Mouse (Mus musculus): ENCODE results near the gene Tmem205.

Gene Tmem205

DNA sequence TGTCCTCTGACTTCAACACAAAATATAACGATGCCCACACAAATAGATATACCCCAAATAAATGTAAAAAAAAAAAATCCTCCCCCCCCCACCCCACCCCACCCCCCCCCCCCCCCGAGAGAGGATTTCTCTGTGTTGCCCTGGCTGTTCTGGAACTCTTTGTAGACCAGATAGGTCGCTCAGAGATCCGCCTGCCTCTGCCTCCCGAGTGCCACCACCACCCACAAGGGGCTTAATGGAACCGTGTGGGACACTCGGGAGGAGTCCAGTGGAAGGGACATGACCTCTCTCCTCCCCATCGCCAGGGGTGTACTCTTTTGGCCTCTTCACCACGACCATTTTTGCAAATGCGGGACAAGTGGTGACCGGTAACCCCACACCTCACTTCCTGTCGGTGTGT is 15.7 kb upstream of the Tmem205 start:
- no peak for DNase-seq

DNA sequence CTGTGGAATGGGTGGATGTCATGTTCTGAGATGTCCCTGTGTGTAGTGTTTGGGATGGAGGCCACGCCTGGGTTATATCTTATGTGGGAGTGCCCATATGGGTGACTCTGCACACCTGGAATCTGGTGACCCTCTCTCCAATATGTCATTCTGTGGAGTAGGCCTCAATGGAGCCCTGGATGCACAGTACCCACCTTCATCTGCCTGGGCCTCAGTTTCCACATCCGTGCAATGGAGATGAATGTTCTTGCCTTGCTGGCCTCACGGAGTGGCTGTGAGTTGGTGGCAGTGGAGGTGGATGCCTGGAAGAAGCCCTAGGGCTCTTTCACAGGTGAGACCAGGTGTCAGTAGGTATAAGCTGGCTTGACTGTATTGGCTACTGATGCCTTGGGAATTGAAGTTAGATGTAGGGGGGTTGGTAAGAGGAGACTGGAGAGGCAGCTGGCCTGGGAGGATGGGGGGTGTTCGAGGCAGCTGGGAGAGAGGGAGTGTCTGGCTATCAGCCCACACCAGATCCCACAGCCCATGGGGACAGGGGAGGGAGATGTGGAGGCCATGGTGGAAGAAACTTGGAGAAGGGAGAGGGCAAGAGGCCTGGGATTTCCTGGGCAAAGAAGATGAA is 11.0 kb upstream of the Tmem205 start:
- DNase-seq: no peak

DNA sequence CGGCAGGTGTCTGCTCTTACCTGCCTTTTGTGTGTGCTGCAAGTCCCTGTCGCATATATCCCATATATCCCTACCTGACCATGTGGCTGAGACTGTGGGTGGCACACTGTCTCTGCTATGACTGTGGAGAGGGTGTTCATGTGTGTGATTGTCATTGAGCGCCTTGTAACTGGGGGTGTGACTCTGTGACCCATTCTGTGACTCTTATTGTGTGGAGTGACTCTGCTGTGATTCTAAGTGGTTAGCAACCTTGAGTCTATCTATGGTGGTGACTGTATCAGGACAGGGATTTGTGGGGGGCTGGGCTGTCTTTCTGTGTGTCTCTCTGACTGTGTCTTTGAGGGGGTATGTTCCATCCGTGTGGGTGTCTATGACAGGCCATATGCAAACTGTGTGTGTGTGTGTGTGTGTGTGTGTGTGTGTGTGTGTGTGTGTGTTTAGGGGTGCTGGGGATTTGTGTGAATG is 10.4 kb upstream of the Tmem205 start:
- DNase-seq: no peak

DNA sequence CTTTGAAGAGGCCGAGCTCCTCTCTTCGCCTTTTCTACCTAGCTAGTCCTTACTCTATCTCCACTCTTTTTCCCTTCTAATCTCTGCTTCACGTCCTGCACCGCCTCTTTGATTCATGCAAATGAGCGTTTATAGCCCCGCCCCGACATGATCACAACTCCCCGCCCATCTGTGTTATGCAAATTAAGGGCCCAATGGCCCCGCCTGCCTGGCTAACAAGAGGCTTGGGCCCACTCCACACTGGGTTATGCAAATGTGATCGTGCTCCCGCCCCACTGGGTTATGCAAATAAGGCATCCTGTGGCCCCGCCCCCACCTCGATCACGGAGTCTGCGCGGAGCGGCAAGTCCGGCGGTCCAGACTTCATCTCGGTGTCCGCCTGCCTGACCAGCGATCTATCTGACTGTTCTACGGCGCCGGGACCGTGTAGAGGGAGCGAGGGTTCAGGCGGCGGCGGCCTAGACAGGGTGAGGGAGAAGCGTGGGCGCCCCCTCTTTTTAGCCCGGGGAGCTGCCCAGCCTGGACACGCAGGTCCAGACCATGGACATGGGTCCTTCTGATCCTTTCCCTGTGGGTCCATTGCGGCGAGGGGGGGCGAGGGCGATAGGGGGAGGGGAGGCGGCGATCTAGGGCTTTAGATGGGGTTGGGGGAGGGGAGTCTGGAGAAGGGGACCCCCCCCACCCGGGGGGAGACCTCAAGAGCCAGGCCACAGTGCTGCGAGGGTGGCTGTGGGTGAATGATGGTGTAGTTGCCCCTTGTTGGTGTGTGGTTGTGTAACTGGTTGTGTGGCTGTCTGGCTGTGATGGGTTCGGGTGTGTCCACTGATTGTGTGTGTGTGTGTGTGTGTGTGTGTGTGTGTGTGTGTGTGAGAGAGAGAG is 9.6 kb upstream of the Tmem205 start, which contains the start of gene Plppr2:
Plppr2 (plus strand) TSS at position 342 of the 879 bp plus-strand sequence.
- peak; percentile 86 for DNase-seq

DNA sequence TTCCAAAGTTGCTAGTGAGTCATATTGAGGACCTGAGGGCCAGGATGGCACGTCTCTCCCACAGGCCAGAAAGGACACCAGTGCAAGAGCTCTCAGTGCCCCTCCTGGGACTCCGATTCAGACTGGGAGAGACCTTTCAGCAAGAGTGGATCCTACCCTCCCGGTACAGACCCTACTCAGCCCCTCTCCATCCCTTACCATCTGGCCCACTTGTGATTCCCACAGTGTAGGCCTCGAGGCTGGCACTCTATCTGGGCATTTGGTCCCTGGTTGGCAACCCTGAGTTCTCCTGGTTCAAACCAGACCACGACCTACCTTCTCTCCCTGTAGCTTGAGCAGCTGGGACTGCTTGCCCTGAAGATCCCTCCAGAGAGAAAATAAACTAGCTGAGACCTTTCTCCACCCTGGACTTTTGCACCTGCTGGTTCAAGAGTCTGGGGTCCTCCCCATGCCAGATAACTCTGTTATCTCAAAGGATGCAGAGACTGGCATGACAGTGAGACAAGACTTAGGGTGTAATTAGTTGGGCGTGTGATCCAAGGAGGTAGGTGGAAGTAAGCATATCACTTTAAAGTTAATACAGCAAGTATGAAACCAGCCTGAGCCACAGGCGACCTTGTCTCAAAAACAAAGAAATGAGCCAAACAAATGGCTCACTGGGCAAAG is 8.2 kb upstream of the Tmem205 start:
- no peak for DNase-seq

DNA sequence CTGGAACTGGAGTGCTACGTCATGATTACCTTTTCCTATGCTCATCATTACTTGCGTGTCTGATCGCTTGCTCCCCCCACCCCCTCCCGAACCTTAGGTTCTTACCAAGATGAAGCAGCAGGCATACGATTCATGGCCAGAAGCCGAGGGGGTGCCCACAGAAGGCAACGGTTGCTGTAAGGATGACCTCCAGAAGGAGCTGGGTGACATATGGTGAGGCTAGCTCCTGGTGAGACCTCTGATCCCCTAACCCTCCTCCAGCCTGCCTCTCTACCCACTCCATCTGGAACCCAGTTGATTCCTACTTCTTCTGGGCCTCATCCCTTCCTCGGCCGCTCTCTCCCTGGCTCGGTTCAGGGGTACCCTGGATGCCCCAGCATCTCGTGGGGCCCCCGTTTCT is 6.7 kb upstream of the Tmem205 start:
- DNase-seq: no peak

DNA sequence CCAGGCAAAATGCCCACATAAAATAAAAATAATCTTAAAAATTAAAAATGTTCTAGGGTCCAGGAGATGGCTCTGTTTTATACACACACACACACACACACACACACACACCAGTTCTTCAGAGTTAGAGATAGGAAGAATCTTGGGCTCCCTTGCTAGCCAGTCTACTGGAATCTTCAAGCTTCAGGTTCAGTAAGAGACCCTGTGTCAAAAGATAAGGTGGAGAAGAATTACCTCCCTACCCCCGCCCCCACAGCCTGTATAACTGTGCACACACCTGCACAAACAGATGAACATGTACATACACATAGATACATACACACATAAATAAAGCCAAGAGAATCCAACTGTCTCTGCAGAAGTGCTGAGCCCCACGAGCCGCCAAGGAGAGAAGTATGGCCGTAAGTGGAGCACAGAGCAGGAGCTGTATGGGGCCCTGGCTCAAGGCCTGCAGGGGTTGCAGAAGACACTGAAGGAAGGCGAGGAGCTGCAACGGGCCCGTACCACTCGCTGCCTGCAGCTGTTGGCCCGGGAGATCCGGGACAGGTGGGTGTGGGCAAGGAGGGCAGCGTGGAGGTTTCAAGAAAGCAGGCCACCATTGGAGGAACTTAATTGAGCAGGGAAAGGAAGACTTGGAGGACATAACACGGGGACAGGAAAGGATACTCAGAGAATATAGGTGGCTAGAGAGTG is 5.2 kb upstream of the Tmem205 start:
- DNase-seq: no peak

DNA sequence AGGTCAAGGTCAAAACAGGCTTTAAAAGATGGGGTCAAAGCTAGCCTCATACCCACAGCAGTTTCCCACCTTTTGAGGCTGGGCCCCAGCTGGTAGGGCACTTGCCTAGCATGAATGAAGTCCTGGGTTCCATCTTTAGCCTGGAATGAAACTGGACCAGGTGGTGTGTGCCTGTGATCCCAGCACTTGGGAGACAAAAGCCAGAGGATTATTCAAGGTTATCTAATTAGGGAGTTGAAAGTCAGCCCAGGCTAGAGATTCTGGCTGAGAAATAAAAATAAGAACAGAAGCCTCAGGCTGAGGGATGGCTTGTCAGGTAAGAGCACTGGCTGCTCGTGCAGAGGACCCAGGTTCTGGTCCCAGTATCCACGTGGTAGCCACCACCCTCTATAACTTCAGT is 4.7 kb upstream of the Tmem205 start:
- no peak for DNase-seq

DNA sequence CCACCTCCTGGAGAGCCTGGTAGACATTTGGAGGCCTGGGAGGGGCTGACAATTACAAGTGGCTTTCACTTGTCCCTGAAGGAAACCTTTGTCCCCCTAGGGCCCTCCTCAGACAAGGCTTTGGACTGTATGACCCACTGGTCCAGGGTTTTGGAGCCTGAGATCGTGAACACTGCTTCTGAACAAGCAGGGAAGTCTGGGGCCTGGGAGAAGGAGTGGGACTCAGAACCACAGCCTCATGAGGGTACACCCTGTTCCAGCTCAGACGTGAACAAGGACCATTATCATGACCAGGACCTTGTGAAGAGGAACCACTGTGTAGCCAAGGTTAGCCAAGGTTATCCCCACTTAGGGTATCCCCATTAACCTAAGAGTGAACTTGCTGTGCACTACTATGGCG is 1.9 kb upstream of the Tmem205 start:
- DNase-seq: no peak

DNA sequence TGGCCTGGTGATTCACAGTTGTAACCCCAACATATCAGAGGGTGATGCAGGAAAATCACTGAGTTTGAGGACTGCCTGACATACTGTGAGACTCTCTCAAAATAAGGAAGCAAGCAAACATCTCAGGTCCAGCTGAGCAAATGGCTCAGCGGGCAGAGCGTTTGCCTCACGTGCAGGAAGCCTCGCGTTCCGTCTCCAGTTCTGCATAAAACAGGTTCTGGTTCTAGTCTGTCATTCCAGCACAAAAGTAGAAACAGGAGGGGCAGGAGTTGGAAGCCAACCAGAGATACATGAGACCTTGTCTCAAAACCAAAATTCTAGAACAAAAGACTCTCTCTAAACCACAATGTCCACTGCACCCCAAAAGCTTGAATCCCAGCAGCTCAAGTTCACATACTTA is 572 bp downstream of the Tmem205 start:
- DNase-seq: no peak

DNA sequence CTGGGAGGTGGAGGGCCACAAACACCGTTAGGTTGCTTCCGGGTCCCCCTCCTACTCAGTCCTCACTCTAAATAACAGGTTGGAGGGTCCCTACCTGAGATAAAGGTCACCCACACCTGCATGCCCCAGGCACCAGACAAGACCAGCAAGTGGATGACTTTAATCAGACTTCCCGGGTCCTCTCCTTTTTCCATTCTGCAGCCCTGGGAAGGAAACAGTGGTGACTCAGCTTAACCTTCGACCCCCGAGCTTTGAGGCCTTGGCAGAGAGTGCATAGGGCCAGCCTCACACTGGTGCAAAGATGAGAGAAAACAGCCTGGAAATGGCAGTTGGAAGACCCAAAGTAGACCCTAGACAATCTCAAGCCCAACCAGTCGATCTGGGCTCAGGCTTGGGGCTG is 1.2 kb downstream of the Tmem205 start:
- DNase-seq: no peak

DNA sequence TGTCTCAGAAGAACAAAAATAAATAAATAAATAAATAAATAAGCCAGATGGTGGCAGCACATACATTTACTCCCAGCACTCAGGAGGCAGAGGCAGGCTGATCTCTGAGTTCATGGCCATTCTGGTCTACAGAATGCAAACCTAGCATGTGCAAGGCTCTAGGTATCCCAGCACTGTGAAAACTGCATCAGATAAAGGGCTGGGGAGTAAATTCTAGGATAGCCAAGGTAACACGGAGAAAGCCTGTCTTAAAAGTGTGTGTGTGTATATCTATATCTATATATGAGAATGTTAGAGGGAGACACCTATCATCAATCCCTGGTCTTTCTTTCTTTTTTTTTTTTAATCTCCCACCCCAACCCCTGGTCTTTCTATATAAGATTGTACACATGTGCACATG is 1.9 kb downstream of the Tmem205 start:
- DNase-seq: no peak

DNA sequence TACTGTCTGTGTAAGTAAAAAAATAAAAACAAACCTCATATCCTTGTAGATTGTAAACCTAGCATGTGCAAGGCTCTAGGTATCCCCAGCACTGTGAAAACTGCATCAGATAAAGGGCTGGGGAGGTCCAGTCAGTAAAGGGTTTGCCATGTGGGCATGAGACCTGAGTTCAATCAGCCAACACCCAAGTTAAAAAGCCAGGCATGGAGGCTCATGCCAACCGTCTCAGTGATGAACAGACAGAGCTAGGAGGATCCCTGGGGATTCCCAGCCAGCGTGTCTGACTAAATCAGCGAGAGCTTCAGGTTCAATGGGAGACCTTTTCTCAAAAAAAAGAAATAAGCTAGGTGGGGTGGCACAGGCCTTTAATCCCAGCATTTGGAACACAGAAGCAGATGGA is 2.3 kb downstream of the Tmem205 start:
- no peak for DNase-seq

DNA sequence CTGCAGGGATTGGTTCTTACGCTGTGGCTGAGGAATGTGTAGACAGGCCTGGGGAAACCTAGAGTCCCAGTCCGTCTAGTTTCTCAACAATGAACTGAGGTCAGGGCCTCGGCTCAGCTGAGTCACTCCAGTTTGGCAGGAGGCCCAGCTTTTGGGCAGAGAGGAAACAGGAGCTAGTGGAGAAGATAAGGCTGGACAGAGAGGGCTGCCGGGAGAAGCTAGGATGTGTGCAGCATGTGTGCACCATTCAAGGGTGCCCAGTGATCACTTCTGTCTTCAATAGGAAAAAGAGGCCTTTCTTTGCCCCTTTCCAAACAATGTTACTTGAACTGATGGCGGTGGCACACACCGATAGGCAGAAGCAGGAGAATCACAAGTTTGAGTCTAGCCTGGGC is 3.3 kb downstream of the Tmem205 start:
- no peak for DNase-seq

DNA sequence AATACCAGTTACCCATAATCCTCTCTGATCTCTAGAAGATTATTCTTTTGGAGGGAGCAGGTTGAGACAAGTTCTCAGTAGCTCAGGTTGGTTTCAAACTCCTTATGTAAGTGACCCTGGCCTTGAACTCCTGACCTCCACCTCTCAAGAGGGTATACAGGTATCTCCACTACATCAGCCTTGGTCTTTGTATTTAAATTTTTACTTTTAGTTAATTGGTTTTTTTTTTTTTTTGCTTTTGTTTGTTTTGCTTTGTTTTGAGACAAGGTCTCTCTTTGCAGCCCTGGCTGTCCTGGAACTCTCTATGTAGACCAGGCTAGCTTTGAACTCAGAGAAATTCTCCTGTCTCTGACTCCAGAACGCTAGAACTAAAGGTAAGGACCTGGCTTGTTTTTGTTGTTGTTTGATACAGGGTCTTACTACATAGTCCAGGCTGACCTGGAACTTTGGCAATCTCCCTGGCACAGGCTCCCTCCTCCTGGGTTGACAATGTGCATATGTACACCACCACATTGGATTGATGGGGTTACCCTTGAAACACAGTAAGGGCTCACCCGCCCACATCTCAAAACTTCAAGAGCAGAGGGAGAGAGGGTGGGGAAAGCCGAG is 3.8 kb downstream of the Tmem205 start:
- DNase-seq: no peak

DNA sequence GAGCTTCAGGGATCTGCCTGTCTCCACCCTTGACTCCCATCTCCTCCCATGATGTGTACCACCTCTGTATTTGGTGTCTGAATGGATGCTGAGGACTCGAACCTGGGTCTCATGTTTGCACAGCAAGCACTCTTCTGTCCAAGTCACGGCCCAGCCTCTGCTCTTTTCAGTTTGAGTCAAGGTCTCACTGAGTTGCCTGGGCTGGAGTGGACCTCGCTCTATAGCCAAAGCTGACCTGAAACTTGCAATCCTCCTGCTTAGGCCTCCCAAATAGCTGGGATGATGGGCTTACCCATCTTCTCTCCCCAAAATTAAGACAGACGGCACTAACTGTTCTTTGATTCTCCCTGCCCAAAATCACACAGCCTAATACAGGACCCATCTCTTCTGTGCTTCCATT is 4.3 kb downstream of the Tmem205 start:
- DNase-seq: no peak

DNA sequence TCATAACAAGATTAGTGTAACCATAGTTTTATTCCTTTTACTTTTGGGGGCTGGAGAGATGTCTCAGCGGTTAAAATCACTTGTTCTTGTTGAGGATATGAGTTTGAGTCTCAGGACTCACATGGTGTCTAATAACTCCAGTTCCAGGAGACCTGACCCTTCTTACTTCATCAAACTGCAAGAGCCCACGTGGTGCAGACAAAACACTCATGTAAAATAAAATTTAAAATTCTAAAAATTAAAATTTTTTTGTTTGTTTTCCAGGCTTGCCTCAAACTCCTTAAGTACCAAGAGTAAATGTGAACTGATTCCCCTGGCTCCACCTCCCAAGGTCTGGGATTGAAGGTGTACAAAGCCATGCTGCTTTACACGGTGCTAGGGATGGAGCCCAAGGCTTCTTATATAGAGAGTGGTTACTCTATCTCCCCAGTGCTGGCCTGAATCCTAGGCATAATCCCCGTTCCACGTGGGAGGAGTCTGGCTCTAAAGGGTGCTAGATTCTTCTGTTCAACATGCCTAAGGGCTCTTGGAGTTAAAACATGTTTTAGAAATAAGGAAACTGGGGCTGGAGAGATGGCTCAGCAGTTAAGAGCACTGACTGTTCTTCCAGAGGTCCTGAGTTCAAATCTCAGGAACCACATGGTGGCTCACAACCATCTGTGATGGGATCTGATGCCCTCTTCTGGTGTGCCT is 8.5 kb downstream of the Tmem205 start:
- no peak for DNase-seq

DNA sequence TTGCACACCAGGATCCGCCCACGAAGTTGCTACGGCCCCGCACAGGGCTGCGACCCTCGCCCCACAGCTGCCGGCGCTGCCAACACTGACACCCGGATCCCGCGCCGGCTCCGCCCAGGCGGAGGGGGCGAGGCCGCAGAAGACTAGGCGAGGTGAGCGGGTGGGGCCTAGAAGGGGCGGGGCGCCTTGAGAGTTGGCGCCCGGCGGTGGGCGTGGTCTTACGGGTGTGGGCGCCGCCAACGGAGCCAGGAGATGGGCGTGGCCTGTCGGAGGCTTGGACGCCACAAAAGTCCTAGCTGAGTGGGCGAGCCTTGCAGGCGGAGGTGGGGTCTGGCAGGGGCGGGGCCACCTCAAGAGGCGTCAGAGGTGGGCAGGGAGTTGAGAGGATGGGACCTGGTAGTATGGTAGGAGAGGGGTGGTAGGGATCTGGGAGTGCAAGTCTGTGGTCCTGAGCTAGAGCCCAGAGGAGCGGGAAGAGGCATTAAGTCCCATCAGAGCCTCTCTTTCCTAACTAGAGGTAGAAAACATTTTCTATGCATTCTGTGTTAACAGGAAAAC is 9.2 kb downstream of the Tmem205 start, which contains the start of gene Rab3d:
Rab3d (minus strand) TSS at position 158 of the 558 bp plus-strand sequence.
- peak; percentile 98 for DNase-seq

DNA sequence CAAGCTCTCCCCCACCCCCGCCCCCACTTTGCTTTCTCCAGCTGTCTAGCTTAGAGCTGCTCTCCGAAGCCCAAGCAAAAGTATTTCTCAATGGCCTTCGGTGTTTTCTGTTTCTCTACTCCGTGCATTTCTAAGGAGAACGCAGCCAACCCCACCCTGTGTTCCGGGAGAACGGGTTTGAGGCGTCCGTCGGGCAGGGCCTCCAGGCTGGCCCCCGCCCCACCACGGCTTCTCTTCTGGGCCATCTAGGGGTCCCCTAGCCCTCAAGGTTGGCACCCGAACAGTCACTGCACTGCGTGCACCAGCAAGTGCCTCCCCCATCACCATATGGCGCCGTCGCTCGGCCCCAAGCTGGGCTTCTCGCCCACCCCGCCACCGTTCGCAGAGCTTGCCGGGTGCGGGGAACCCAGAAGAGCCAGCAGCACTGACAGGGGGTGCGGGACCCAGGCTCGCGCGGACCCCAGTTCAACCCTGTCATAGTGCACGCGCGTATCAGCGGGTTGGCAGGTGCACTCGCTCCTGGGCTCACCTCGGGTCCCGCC is 9.8 kb downstream of the Tmem205 start:
- DNase-seq: no peak

DNA sequence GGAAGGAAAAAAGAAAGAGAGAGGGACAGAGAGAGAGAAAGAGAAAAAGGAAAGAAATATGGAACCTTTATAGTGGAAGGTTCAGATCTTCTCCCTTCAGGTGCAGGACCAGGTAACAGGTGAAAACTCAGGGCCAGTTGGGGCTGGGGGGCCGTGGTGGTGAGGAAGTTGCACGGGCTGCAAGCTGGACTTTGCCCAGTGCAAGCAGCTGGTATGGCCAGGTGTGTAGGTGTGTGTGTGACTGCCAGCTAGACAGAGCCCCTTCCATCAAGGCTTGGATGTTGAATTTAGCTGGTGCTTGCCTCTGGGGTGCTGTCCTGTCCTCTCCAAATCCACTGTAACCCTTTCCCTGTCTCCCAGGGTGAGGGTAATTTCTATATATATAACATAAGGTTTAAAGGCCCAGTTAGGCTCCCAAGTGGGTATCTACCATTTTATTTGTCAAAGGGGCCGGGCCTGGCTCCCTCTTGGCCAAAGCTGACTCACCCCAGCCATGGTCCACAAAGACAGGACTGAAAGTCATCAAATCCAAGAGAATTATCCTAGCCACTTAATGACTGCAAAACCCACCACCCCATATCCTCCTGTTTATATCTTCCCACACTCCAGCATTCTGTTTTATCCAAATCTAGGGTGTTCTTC is 10.4 kb downstream of the Tmem205 start:
- DNase-seq: no peak
